Mouse (Mus musculus): Measurements from ENCODE around the gene Cyp2a12. TPM values are rescaled to one million over a fixed set of nuclear protein-coding genes. Genes with fewer than 3 reads are reported as not detected.
"Not testable (repeated sequence)": the region's sequence is repeated elsewhere in the genome, so short reads cannot be mapped to it uniquely, and the experiment has no call there.

Cyp2a12 gene
- not detected in 2 replicates for polyA plus RNA-seq (2015; fragmentation: Nextera tagmentation; extraction: Ambion mirVana)

DNA sequence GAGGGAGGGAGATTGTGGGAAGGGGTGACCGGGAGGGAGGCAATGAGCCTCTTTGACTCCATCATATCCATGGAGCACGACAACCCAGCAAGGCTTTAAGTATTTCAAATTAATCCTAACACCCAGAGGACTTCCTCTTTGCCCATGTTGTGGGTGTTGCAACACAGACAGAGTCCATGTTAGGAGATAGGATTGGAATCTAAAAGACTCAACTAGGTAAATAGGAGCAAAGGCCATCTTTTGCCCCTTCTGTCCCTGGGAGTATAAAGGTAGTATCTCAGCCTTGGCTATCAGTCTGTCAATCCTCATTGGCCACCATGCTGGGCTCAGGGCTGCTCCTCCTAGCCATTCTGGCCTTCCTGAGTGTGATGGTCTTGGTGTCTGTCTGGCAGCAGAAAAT, at the start of gene Cyp2a12:
TSS of gene Cyp2a12 (plus strand) at position 293 of the 400 bp plus-strand sequence.
- Histone ChIP-seq H3K4me3 (ENCODE audit: low read length) (no peak within 1 kb of the TSS), H3K27ac (ENCODE audit: low read depth, low read length) (no peak within 1 kb of the TSS), H3K36me3 (ENCODE audit: control insufficient read depth, insufficient read depth, low read length) (no peaks in the 10 kb centered on the region), H3K27me3 (replicated peaks; ENCODE audit: control insufficient read depth, insufficient read depth, low read length) (no peaks in the 10 kb centered on the region), H3K4me1 (ENCODE audit: control insufficient read depth, insufficient read depth, low read depth, low read length) (no peaks in the 10 kb centered on the region), H3K4me2 (ENCODE audit: low read length) (no peak within 1 kb of the TSS), H3K9ac (ENCODE audit: low read depth, low read length) (no peak within 1 kb of the TSS), H3K9me3 (ENCODE audit: control insufficient read depth, low read length) (no peaks in the 10 kb centered on the region)
- ATAC-seq: no peak
- WGBS: 83% methylated on average over 2 of the region's 2 CpGs

DNA sequence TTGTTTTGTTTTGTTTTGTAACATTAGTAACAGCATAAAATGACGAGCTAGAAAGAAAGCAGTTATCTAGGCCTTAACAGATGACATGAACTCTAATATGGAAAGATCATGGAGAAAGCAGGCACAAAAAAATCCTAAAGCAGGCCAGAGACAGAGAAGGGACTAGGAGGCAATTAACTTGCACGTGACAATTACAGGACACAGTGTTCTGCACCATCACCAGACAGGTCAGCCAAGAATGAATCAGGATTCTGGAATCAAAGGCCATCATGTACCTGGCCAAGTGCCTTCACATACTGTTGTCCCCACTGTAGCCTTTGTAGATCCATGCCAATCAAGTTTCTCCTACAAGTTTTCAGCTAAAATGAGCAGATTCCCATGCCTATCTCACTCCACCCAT, 47.4 kb upstream of the Cyp2a12 start:
- not testable (repeated sequence) for H3K9me3 ChIP-seq (ENCODE audit: control insufficient read depth, low read length); H3K4me1 ChIP-seq (ENCODE audit: control insufficient read depth, insufficient read depth, low read depth, low read length); H3K27ac ChIP-seq (ENCODE audit: low read depth, low read length); ATAC-seq; H3K9ac ChIP-seq (ENCODE audit: low read depth, low read length); H3K4me2 ChIP-seq (ENCODE audit: low read length); H3K4me3 ChIP-seq (ENCODE audit: low read length); H3K27me3 ChIP-seq (replicated peaks; ENCODE audit: control insufficient read depth, insufficient read depth, low read length); H3K36me3 ChIP-seq (ENCODE audit: control insufficient read depth, insufficient read depth, low read length)
- WGBS: 87% methylated on average over 2 of the region's 2 CpGs

DNA sequence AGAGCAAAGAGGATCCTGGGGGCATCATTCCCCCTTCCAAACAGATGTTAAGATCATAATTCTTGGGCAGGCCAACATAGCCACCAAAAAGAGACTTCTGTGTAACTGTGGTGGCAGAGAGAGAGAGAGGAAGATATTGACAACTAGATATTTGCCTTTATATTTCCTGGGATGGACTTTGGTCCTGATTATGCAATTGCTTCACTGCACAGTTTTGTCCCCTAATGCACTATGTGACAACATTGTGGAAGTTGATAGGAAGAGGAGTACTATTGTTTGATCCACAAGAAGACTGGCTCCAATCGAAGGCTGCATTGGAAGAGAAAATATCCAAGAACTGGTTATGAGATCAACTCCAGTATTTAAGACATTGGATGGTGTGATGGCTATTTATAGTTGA, 46.9 kb upstream of the Cyp2a12 start:
- not testable (repeated sequence) for H3K9ac ChIP-seq (ENCODE audit: low read depth, low read length); H3K4me2 ChIP-seq (ENCODE audit: low read length); H3K36me3 ChIP-seq (ENCODE audit: control insufficient read depth, insufficient read depth, low read length); H3K9me3 ChIP-seq (ENCODE audit: control insufficient read depth, low read length); H3K27ac ChIP-seq (ENCODE audit: low read depth, low read length); H3K4me1 ChIP-seq (ENCODE audit: control insufficient read depth, insufficient read depth, low read depth, low read length); H3K27me3 ChIP-seq (replicated peaks; ENCODE audit: control insufficient read depth, insufficient read depth, low read length); ATAC-seq; H3K4me3 ChIP-seq (ENCODE audit: low read length)
- WGBS: 78% methylated on average over 1 of the region's 1 CpGs

DNA sequence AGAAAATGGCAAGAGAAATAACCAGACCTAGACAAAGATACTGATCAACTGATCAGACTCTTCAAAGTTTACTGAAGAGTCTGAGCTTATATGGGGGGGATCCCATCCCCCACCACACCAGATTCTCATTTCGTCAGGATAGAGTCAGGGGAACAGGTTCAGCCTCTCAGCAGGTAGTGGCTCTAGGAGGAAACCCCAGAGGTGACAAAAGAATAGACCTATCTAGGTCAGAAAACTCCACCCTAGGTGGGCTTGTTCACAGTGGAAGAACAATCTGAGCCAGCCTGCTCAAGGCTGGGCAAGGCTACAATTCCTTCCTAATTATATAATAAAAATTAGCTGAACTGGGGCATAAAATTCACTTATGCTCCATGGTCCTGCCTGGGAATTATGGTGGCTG, 46.3 kb upstream of the Cyp2a12 start:
- H3K9me3 ChIP-seq (ENCODE audit: control insufficient read depth, low read length): no peaks in the 10 kb centered on the region; the same call in 1 of the 2 replicates
- 29% methylated on average over 1 of the region's 1 CpGs for WGBS
- H3K4me2 ChIP-seq (ENCODE audit: low read length): no peak overlapping the region
- no peaks in the 10 kb centered on the region for H3K27me3 ChIP-seq (replicated peaks; ENCODE audit: control insufficient read depth, insufficient read depth, low read length)
- H3K9ac ChIP-seq (ENCODE audit: low read depth, low read length): no peak overlapping the region
- H3K4me1 ChIP-seq (ENCODE audit: control insufficient read depth, insufficient read depth, low read depth, low read length): no peaks in the 10 kb centered on the region
- ATAC-seq: no peak
- H3K27ac ChIP-seq (ENCODE audit: low read depth, low read length): no peak overlapping the region
- no peak overlapping the region for H3K4me3 ChIP-seq (ENCODE audit: low read length)
- no peaks in the 10 kb centered on the region for H3K36me3 ChIP-seq (ENCODE audit: control insufficient read depth, insufficient read depth, low read length)

DNA sequence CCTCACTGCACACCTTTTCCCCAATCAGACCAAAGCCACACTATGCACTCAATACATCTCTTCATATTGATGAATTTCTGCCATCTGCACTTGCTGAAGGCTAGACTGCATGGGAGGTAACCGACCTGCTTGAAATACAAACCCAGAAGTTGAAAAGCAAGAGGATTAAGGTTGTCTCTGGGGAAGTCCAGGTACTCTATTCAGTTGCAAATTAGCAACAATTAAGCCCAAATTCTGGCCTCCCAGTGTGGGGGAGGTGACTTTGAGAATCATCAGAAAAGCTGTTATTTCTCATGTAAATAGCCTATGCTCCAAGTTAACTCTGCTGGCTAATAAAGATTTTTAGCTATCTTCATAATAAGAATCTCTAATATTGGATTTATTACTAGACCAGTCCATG, 45.7 kb upstream of the Cyp2a12 start:
- 16% methylated on average over 1 of the region's 1 CpGs for whole genome bisulfite sequencing
- not testable (repeated sequence) for ATAC-seq; H3K4me3 ChIP-seq (ENCODE audit: low read length); H3K36me3 ChIP-seq (ENCODE audit: control insufficient read depth, insufficient read depth, low read length); H3K9me3 ChIP-seq (ENCODE audit: control insufficient read depth, low read length); H3K4me2 ChIP-seq (ENCODE audit: low read length); H3K27me3 ChIP-seq (replicated peaks; ENCODE audit: control insufficient read depth, insufficient read depth, low read length); H3K9ac ChIP-seq (ENCODE audit: low read depth, low read length); H3K4me1 ChIP-seq (ENCODE audit: control insufficient read depth, insufficient read depth, low read depth, low read length); H3K27ac ChIP-seq (ENCODE audit: low read depth, low read length)

DNA sequence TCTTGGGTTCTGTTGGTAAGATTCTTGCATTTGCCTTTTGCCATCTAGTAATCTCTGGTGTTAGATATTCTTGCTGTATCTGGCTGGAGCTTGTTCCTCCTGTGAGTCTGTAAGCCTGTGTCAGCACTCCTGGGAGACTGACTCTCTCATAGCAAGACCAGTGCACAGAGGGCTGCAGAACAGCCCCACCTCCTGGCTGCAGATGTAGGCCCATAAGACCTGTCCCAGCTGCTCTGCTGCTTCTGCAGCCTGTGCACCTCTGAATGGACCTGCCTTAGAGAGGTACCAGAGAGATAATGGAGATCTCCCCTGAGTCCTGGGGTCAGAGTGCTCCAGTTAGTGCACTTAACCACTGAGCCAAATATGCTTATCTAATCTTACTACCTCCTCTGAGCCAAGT, 2.3 kb upstream of the Cyp2a12 start:
- H3K27me3 ChIP-seq (replicated peaks; ENCODE audit: control insufficient read depth, insufficient read depth, low read length); H3K9ac ChIP-seq (ENCODE audit: low read depth, low read length); H3K4me3 ChIP-seq (ENCODE audit: low read length); ATAC-seq; H3K4me1 ChIP-seq (ENCODE audit: control insufficient read depth, insufficient read depth, low read depth, low read length); H3K9me3 ChIP-seq (ENCODE audit: control insufficient read depth, low read length); H3K27ac ChIP-seq (ENCODE audit: low read depth, low read length); H3K36me3 ChIP-seq (ENCODE audit: control insufficient read depth, insufficient read depth, low read length); H3K4me2 ChIP-seq (ENCODE audit: low read length): not testable (repeated sequence)

DNA sequence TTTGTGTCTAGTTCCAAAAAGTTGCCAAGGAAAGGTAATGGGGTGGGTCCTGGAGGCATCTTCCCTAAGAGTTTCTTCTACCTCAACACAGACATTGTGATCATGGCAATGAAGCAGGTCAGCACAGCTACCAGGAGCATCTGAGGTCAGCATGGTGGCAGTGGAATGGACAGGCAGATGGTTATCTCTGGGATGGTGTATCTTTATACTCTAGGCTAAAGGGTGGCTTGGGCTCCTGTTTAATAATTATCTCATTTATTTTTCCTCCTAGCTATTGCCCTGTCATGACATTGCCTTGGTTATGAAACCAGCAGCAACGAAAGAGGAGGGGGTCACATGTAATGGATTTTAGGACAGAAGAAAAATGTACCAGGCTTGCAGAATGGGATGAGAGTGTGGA, 20.0 kb downstream of the Cyp2a12 start:
- not testable (repeated sequence) for H3K36me3 ChIP-seq (ENCODE audit: control insufficient read depth, insufficient read depth, low read length); ATAC-seq; H3K27me3 ChIP-seq (replicated peaks; ENCODE audit: control insufficient read depth, insufficient read depth, low read length); H3K9ac ChIP-seq (ENCODE audit: low read depth, low read length); H3K4me1 ChIP-seq (ENCODE audit: control insufficient read depth, insufficient read depth, low read depth, low read length); H3K4me2 ChIP-seq (ENCODE audit: low read length); H3K9me3 ChIP-seq (ENCODE audit: control insufficient read depth, low read length); H3K4me3 ChIP-seq (ENCODE audit: low read length); H3K27ac ChIP-seq (ENCODE audit: low read depth, low read length)
- WGBS: 73% methylated on average over 1 of the region's 1 CpGs

DNA sequence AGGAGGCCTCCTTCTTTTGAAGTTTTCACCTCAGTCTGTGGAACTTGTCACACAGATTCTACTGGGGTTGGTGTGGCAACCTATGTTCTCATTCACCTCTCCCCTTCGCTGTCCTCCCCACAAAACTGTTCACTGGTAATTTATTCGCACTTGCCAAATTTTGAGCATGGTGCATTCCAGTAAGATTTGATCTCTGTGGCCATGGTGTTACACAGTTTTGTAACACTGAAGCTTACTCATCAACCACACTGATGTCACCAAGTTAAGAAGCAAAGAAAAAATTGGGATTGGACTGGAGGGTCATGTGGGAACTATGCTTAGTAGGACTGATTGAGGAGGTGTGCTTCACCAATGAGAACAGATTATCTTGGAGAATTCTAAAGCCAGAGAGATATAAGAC, 30.5 kb downstream of the Cyp2a12 start:
- not testable (repeated sequence) for H3K4me3 ChIP-seq (ENCODE audit: low read length); H3K9me3 ChIP-seq (ENCODE audit: control insufficient read depth, low read length); ATAC-seq; H3K27ac ChIP-seq (ENCODE audit: low read depth, low read length); H3K4me1 ChIP-seq (ENCODE audit: control insufficient read depth, insufficient read depth, low read depth, low read length); H3K36me3 ChIP-seq (ENCODE audit: control insufficient read depth, insufficient read depth, low read length); H3K4me2 ChIP-seq (ENCODE audit: low read length); H3K27me3 ChIP-seq (replicated peaks; ENCODE audit: control insufficient read depth, insufficient read depth, low read length); H3K9ac ChIP-seq (ENCODE audit: low read depth, low read length)
- WGBS: 84% methylated on average over 2 of the region's 2 CpGs

DNA sequence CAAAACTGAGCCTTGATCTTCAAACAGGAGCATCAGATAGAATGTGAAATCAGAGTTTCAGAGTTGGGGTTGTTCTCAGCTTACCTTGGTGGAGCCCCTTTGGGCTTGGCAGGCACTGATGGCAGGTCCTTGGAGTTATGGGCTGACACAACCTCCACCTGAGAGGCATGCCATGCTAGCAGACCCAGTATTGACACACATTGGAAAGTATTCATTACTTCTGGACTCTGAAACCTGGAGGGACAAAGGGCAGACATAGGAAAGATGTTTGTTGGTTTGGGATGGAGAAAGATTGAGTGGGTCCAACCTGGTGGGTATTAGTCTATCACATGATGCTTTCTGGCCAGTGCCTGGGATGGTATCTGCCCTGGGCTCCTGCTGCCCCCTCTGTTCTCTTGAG, 31.0 kb downstream of the Cyp2a12 start:
- H3K36me3 ChIP-seq (ENCODE audit: control insufficient read depth, insufficient read depth, low read length); H3K27ac ChIP-seq (ENCODE audit: low read depth, low read length); H3K9ac ChIP-seq (ENCODE audit: low read depth, low read length); H3K27me3 ChIP-seq (replicated peaks; ENCODE audit: control insufficient read depth, insufficient read depth, low read length); H3K4me1 ChIP-seq (ENCODE audit: control insufficient read depth, insufficient read depth, low read depth, low read length); H3K4me2 ChIP-seq (ENCODE audit: low read length); H3K9me3 ChIP-seq (ENCODE audit: control insufficient read depth, low read length); ATAC-seq; H3K4me3 ChIP-seq (ENCODE audit: low read length): not testable (repeated sequence)

DNA sequence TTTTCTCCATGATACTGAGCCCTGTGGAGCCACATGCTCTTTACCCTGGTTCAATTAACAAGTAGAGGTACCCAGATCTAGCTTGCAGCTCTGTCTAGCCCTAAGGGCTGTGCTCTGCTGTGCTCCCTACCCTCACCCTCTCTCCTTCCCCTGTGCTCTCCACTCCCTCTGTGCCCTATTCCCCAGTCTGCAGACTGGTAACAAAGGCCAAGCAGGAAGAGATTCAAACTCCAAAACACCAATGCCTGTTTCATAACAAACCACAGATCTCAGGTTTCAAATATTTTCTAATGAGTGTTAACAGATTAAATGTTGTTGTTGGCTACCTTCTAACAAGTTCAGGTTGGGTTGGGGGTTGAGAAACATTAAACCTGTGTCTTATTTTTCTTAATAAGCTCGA, 49.8 kb downstream of the Cyp2a12 start:
- no peak overlapping the region for H3K4me3 ChIP-seq (ENCODE audit: low read length)
- 66% methylated on average over 1 of the region's 1 CpGs for WGBS
- H3K4me1 ChIP-seq (ENCODE audit: control insufficient read depth, insufficient read depth, low read depth, low read length): no peaks in the 10 kb centered on the region
- H3K4me2 ChIP-seq (ENCODE audit: low read length): no peak overlapping the region
- H3K27ac ChIP-seq (ENCODE audit: low read depth, low read length): no peak overlapping the region
- no peak overlapping the region for H3K9ac ChIP-seq (ENCODE audit: low read depth, low read length)
- no peaks in the 10 kb centered on the region for H3K27me3 ChIP-seq (replicated peaks; ENCODE audit: control insufficient read depth, insufficient read depth, low read length)
- no peak for ATAC-seq
- no peaks in the 10 kb centered on the region for H3K36me3 ChIP-seq (ENCODE audit: control insufficient read depth, insufficient read depth, low read length)
- H3K9me3 ChIP-seq (ENCODE audit: control insufficient read depth, low read length): no peaks in the 10 kb centered on the region
